Mouse (Mus musculus): ENCODE measurements around the gene Alk. TPM values are rescaled to one million over a fixed set of nuclear protein-coding genes. Genes with fewer than 3 reads are reported as not detected.

Gene Alk
- total and polyA plus RNA-seq, 3 experiments: 0.05 TPM; not detected in 2

GRCm38 (mm10) chr17:72401861-72402260 lies 202.6 kb downstream of the Alk start:
- no peaks in the 10 kb centered on the region for H3K4me1 ChIP-seq (ENCODE audit: insufficient read depth, low read depth, low read length)
- ATAC-seq (ENCODE audit: extremely low read depth, insufficient number of reproducible peaks, low FRiP score, poor library complexity, severe bottlenecking) (no peak), DNase-seq (ENCODE audit: low spot score) (no peak)
- H3K9me3 ChIP-seq (replicated peaks): peaks cover 33% of the 10 kb centered on the region
- H3K36me3 ChIP-seq (replicated peaks): no peaks in the 10 kb centered on the region
- no peak overlapping the region for H3K4me3 ChIP-seq (ENCODE audit: low read depth, low read length)
- no peak for TF ChIP-seq POLR2AphosphoS5 (IDR thresholded peaks at IDR 0.05; ENCODE audit: insufficient replicate concordance, low read depth, low read length)
- TF ChIP-seq GATA2 (IDR thresholded peaks at IDR 0.05; ENCODE audit: borderline replicate concordance, low read depth, low read length): no peak
- no peak for TF ChIP-seq GATA1 (IDR thresholded peaks at IDR 0.05; ENCODE audit: borderline replicate concordance, low read length)
- TF ChIP-seq CTCF (IDR thresholded peaks at IDR 0.05; ENCODE audit: low read depth, low read length): no peak
- TF ChIP-seq TAL1 (conservative IDR thresholded peaks at IDR 0.05; ENCODE audit: low read depth, low read length): no peak
- H3K27me3 ChIP-seq (ENCODE audit: insufficient read depth, low read length): no peaks in the 10 kb centered on the region

GRCm38 (mm10) chr17:72401349-72401748 lies 203.1 kb downstream of the Alk start:
- no peak overlapping the region for H3K4me3 ChIP-seq (ENCODE audit: low read depth, low read length)
- ATAC-seq (ENCODE audit: extremely low read depth, insufficient number of reproducible peaks, low FRiP score, poor library complexity, severe bottlenecking) (no peak), DNase-seq (ENCODE audit: low spot score) (no peak)
- TF ChIP-seq TAL1 (conservative IDR thresholded peaks at IDR 0.05; ENCODE audit: low read depth, low read length) (no peak), POLR2AphosphoS5 (IDR thresholded peaks at IDR 0.05; ENCODE audit: insufficient replicate concordance, low read depth, low read length) (no peak), CTCF (IDR thresholded peaks at IDR 0.05; ENCODE audit: low read depth, low read length) (no peak), GATA2 (IDR thresholded peaks at IDR 0.05; ENCODE audit: borderline replicate concordance, low read depth, low read length) (no peak), GATA1 (IDR thresholded peaks at IDR 0.05; ENCODE audit: borderline replicate concordance, low read length) (no peak)
- no peaks in the 10 kb centered on the region for H3K4me1 ChIP-seq (ENCODE audit: insufficient read depth, low read depth, low read length)
- peaks cover 32% of the 10 kb centered on the region for H3K9me3 ChIP-seq (replicated peaks)
- no peaks in the 10 kb centered on the region for H3K36me3 ChIP-seq (replicated peaks)
- no peaks in the 10 kb centered on the region for H3K27me3 ChIP-seq (ENCODE audit: insufficient read depth, low read length)

DNA sequence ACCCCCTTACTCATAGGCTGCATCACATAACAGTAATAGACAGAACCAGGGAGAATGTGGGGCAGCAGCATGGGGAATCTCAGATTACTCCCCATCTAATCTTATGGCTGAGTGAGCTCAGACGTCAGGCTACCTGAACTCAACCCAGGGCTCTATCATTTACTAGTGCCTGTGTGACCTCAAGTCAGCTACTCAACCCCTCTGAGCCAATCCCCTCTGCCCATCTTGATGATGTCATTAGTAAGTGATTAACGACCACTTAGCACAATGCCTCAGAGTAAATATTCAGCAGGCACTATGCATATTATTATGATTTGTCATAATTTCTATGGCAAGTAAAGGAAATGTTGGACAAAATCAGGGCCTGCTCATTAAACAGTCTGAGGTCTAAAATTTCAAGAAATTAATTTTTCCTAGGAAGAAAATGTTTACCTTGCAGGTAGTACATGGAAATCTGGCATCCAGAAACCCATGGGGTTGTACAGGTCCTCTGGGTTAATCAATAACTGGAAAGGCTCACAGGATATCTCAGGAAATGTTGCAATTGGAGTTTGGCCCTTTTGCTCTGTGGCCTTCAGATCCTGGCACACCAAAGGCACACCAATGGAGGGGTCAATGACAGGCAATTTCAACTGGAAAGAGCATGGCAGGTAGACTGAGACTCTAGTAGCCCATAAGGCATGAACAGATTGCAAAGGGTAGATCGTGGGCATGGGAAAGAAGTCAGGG lies 204.9 kb downstream of the Alk start:
- ATAC-seq (ENCODE audit: extremely low read depth, insufficient number of reproducible peaks, low FRiP score, poor library complexity, severe bottlenecking) (no peak), DNase-seq (ENCODE audit: low spot score) (no peak)
- no peak for TF ChIP-seq CTCF (IDR thresholded peaks at IDR 0.05; ENCODE audit: low read depth, low read length)
- TF ChIP-seq TAL1 (conservative IDR thresholded peaks at IDR 0.05; ENCODE audit: low read depth, low read length): no peak
- no peak for TF ChIP-seq GATA1 (IDR thresholded peaks at IDR 0.05; ENCODE audit: borderline replicate concordance, low read length)
- no peak for TF ChIP-seq POLR2AphosphoS5 (IDR thresholded peaks at IDR 0.05; ENCODE audit: insufficient replicate concordance, low read depth, low read length)
- TF ChIP-seq GATA2 (IDR thresholded peaks at IDR 0.05; ENCODE audit: borderline replicate concordance, low read depth, low read length): no peak

GRCm38 (mm10) chr17:72395956-72396355 lies 208.5 kb downstream of the Alk start:
- DNase-seq (ENCODE audit: low spot score): no peak
- TF ChIP-seq POLR2AphosphoS5 (IDR thresholded peaks at IDR 0.05; ENCODE audit: insufficient replicate concordance, low read depth, low read length) (no peak), TAL1 (conservative IDR thresholded peaks at IDR 0.05; ENCODE audit: low read depth, low read length) (no peak), CTCF (IDR thresholded peaks at IDR 0.05; ENCODE audit: low read depth, low read length) (no peak), GATA2 (IDR thresholded peaks at IDR 0.05; ENCODE audit: borderline replicate concordance, low read depth, low read length) (no peak), GATA1 (IDR thresholded peaks at IDR 0.05; ENCODE audit: borderline replicate concordance, low read length) (no peak)

More for the DNA sequence above, 204.9 kb downstream of the Alk start:
- H3K36me3 ChIP-seq (replicated peaks): no peaks in the 10 kb centered on the region
- H3K4me1 ChIP-seq (ENCODE audit: insufficient read depth, low read depth, low read length): no peaks in the 10 kb centered on the region
- H3K27me3 ChIP-seq (ENCODE audit: insufficient read depth, low read length): no peaks in the 10 kb centered on the region
- H3K9me3 ChIP-seq (replicated peaks): peaks cover 44% of the 10 kb centered on the region
- no peak overlapping the region for H3K4me3 ChIP-seq (ENCODE audit: low read depth, low read length)

DNA sequence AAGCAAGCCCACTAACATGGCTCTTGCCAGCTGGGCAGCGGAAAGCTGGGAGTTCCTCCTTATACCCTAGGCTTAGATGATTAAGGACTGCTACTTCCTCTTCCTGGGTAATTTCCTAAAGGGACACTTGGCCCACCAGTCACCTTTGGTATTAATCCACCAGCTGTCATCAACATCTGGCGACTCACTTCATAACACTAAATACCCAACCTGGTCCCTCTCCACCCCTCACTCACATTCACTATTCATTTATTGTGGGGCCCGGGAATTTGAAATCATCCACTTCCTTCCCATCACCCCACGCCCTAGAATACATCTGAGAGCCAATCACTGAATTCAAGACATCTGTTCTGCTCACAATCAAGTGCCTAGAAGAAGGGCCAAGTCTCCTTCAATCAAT lies 235.4 kb downstream of the Alk start:
- TF ChIP-seq GATA1 (IDR thresholded peaks at IDR 0.05; ENCODE audit: borderline replicate concordance, low read length): no peak
- TF ChIP-seq GATA2 (IDR thresholded peaks at IDR 0.05; ENCODE audit: borderline replicate concordance, low read depth, low read length): no peak
- TF ChIP-seq POLR2AphosphoS5 (IDR thresholded peaks at IDR 0.05; ENCODE audit: insufficient replicate concordance, low read depth, low read length): no peak
- TF ChIP-seq CTCF (IDR thresholded peaks at IDR 0.05; ENCODE audit: low read depth, low read length): no peak
- no peak for TF ChIP-seq TAL1 (conservative IDR thresholded peaks at IDR 0.05; ENCODE audit: low read depth, low read length)
- no peaks in the 10 kb centered on the region for H3K4me1 ChIP-seq (ENCODE audit: insufficient read depth, low read depth, low read length)
- DNase-seq (ENCODE audit: low spot score) (no peak), ATAC-seq (ENCODE audit: extremely low read depth, insufficient number of reproducible peaks, low FRiP score, poor library complexity, severe bottlenecking) (no peak)
- H3K9me3 ChIP-seq (replicated peaks): peaks cover 53% of the 10 kb centered on the region
- H3K27me3 ChIP-seq (ENCODE audit: insufficient read depth, low read length): no peaks in the 10 kb centered on the region
- H3K36me3 ChIP-seq (replicated peaks): no peaks in the 10 kb centered on the region
- H3K4me3 ChIP-seq (ENCODE audit: low read depth, low read length): no peak overlapping the region

More at GRCm38 (mm10) chr17:72395956-72396355, 208.5 kb downstream of the Alk start:
- Histone ChIP-seq H3K36me3 (replicated peaks) (no peaks in the 10 kb centered on the region), H3K4me1 (ENCODE audit: insufficient read depth, low read depth, low read length) (no peaks in the 10 kb centered on the region), H3K9me3 (replicated peaks) (peaks cover 52% of the 10 kb centered on the region), H3K4me3 (ENCODE audit: low read depth, low read length) (no peak overlapping the region), H3K27me3 (ENCODE audit: insufficient read depth, low read length) (no peaks in the 10 kb centered on the region)
- ATAC-seq (ENCODE audit: extremely low read depth, insufficient number of reproducible peaks, low FRiP score, poor library complexity, severe bottlenecking): no peak

GRCm38 (mm10) chr17:72362811-72363496 lies 241.5 kb downstream of the Alk start:
- ATAC-seq (ENCODE audit: extremely low read depth, insufficient number of reproducible peaks, low FRiP score, poor library complexity, severe bottlenecking): no peak
- Histone ChIP-seq H3K36me3 (replicated peaks) (no peaks in the 10 kb centered on the region), H3K4me3 (ENCODE audit: low read depth, low read length) (no peak overlapping the region), H3K9me3 (replicated peaks) (peaks cover 45% of the 10 kb centered on the region), H3K4me1 (ENCODE audit: insufficient read depth, low read depth, low read length) (no peaks in the 10 kb centered on the region), H3K27me3 (ENCODE audit: insufficient read depth, low read length) (no peaks in the 10 kb centered on the region)
- no peak for DNase-seq (ENCODE audit: low spot score)
- TF ChIP-seq POLR2AphosphoS5 (IDR thresholded peaks at IDR 0.05; ENCODE audit: insufficient replicate concordance, low read depth, low read length) (no peak), CTCF (IDR thresholded peaks at IDR 0.05; ENCODE audit: low read depth, low read length) (no peak), TAL1 (conservative IDR thresholded peaks at IDR 0.05; ENCODE audit: low read depth, low read length) (no peak), GATA1 (IDR thresholded peaks at IDR 0.05; ENCODE audit: borderline replicate concordance, low read length) (no peak), GATA2 (IDR thresholded peaks at IDR 0.05; ENCODE audit: borderline replicate concordance, low read depth, low read length) (no peak)

Measured in G1E (cell line).